Mouse (Mus musculus) CH12.LX (cell line): ENCODE results near the gene Gamt.

Experiments used
- CHD1 ChIP-seq: IDR thresholded peaks from 2 replicates; pipeline ENCODE4 v1.6.1; 2012; ENCODE audit warnings: low read depth, low read length, improper control_type of control experiment, inconsistent platforms
- CTCF ChIP-seq, 2 experiments: IDR thresholded peaks in 1 of 2; conservative IDR thresholded peaks in 1 of 2; 2 replicates each; pipeline ENCODE4 v1.5.1; 2011 to 2012; ENCODE audit warnings: low read depth in 2 of 2, low read length in 2 of 2, improper control_type of control experiment in 1 of 2, inconsistent platforms in 1 of 2, mild to moderate bottlenecking in 1 of 2, moderate library complexity in 1 of 2
- ELF1 ChIP-seq: IDR thresholded peaks from 2 replicates; pipeline ENCODE4 v1.6.1; 2014; ENCODE audit warnings: low read depth, mild to moderate bottlenecking, inconsistent platforms, low read length, improper control_type of control experiment
- EP300 ChIP-seq: IDR thresholded peaks from 2 replicates; pipeline ENCODE4 v1.6.1; 2011; ENCODE audit warnings: low read length, improper control_type of control experiment
- ETS1 ChIP-seq: conservative IDR thresholded peaks from 2 replicates; pipeline ENCODE4 v1.6.1; 2012; ENCODE audit warnings: low read depth, mild to moderate bottlenecking, inconsistent platforms, low read length, improper control_type of control experiment, moderate library complexity
- JUN ChIP-seq: IDR thresholded peaks from 2 replicates; pipeline ENCODE4 v1.6.1; 2011; ENCODE audit warnings: low read depth, mild to moderate bottlenecking, low read length, improper control_type of control experiment, moderate library complexity; ENCODE audit not compliant: insufficient read depth
- NELFE ChIP-seq: IDR thresholded peaks from 2 replicates; pipeline ENCODE4 v1.6.1; 2011; ENCODE audit warnings: low read depth, low read length, improper control_type of control experiment
- NRF1 ChIP-seq: IDR thresholded peaks from 2 replicates; pipeline ENCODE4 v1.6.1; 2014; ENCODE audit warnings: low read depth, mild to moderate bottlenecking, inconsistent platforms, low read length, improper control_type of control experiment, moderate library complexity
- POLR2A ChIP-seq: IDR thresholded peaks from 2 replicates; pipeline ENCODE4 v1.6.1; 2011; ENCODE audit warnings: low read depth, mild to moderate bottlenecking, improper control_type of control experiment, low read length
- RAD21 ChIP-seq: IDR thresholded peaks from 2 replicates; pipeline ENCODE4 v1.6.1; 2011; ENCODE audit warnings: low read depth, mild to moderate bottlenecking, low read length, improper control_type of control experiment, moderate library complexity
- RCOR1 ChIP-seq: conservative IDR thresholded peaks from 2 replicates; pipeline ENCODE4 v1.6.1; 2012; ENCODE audit warnings: low read depth, mild to moderate bottlenecking, inconsistent platforms, low read length, improper control_type of control experiment

DNA sequence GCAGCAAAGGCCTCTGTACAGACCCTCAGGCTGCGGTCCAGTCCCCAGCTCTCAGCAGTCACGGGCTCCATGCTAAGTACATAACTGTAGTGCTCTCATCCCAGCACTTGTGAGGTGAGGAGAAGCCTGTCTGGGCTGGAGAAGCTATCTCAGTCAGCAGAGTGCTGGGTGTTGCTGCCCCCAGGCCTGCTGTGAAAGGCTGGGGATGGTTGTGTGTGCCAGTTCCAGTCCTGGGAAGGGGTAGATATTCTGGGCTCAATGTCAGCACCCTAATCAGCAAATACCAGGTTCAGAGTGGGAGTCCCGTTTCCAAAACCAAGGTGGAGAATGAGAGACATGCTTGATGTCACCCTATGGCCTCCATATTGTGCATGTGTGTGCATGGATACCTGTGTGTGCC, 18.2 kb downstream of the Gamt start:
- TF ChIP-seq CTCF (conservative IDR thresholded peaks at IDR 0.05 in 1 of 2, IDR thresholded peaks at IDR 0.05 in 1 of 2; ENCODE audit: low read depth in 2 of 2, low read length in 2 of 2) (no peak), JUN (no peak), CHD1 (no peak), POLR2A (no peak), EP300 (no peak), RAD21 (no peak), NELFE (no peak), RCOR1 (no peak), ETS1 (no peak), NRF1 (no peak), ELF1 (no peak)
